Mouse (Mus musculus): ENCODE measurements at regions not wholly inside any gene's neighbourhood (a gene's known extent, or its start where the extent isn't known, plus 50 kb on each side); places are given as distances from the start of the nearest gene placed in this dataset.

GRCm38 (mm10) chr5:73928691-73929090 lies 139.5 kb downstream of the Usp46 start:
- no peak for DNase-seq (ENCODE audit: low read depth, low spot score)

DNA sequence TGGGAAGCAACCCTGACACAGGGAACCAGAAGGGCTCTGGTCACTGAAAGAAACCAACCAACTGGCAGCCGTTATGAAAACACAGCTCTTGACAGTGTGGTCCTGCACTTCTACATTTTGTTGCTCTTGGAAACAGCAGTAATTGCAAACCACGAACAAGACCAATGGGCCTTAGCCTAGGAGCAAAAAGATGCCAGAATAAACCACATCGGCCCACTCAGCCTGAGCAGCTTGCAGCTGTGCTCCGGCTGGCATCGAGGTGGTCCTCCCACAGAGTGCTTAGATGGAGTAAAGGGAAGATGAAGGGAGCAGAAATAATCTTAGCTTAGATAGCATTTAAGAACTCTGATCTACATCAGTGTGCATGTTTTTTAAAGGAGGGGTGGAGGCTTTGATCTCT lies 138.0 kb downstream of the Usp46 start:
- no peak for DNase-seq (ENCODE audit: low read depth, low spot score)

- DNase-seq (ENCODE audit: low read depth, low spot score) = no peak
These were observed 130.4 kb downstream of the Usp46 start for GRCm38 (mm10) chr5:73937799-73938198.

GRCm38 (mm10) chr5:73938450-73938849 lies 129.8 kb downstream of the Usp46 start:
- no peak for DNase-seq (ENCODE audit: low read depth, low spot score)

- no peak for DNase-seq (ENCODE audit: low read depth, low spot score)
These were observed 125.3 kb downstream of the Usp46 start for GRCm38 (mm10) chr5:73942950-73943349.

- DNase-seq (ENCODE audit: low read depth, low spot score) = no peak
These were observed 122.6 kb downstream of the Usp46 start for GRCm38 (mm10) chr5:73945671-73946070.

DNA sequence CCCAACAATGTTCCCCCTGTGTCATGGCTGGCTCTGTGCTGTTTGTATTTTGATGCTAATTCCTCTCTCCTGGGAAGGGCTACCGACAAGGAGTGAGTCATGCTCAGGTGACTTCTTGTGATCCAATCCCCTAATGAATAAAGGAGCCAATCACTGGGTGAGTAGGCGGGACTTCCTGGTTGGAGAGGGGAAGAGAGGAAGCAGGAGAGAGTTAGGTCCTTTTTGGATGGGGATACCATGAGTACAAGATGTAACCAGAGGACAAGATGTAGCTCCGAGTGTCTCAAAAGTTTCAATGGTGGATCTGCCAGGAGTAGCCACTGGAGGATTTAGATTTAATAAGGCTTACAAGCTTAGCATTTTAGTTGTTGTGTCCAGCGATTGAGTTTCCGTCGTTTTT lies 122.1 kb downstream of the Usp46 start:
- no peak for DNase-seq (ENCODE audit: low read depth, low spot score)

DNA sequence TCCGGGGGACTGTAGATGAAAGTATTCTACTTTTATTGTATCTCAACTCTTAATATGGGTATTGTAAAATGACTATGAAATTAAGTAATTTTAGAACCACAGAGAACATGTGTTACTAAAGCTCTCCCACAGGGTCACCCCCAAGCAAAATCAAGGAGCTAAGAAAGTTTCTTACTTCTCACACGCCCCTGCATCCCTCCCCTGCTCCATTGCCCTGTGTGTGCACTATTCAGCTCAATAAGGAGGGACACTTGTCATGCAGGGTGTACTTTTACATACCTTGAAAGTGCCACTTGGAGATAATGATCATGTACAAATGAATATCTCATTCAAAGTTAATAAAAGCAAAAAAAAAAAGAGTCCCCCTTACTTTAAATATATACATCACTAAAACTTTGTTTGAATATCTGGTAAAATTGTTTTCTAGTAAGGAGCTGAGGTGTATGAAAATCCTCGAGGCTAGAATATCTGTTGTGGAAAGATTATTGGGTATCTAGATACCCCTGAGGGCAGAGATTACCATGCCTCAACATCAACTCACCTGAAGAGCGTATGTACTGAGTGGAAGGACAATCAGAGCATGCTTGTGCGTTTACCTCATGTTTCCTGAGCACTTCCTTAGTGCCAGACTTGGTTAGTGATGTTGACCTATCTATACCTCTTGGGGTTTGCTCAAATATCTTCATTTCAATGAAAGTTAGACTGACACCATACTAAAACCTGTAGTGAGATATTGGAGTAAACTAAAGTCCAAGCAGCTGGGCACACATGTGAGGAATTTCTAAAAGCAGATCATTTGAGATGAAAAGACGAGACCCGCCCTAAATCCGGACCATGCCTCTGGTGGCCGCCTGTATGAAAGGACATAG lies 120.0 kb downstream of the Usp46 start:
- no peak for DNase-seq (ENCODE audit: low read depth, low spot score)

Measured in embryo, embryonic 11.5 days (tissue).